Mouse (Mus musculus): ENCODE results near the gene Dpf1.

DNA sequence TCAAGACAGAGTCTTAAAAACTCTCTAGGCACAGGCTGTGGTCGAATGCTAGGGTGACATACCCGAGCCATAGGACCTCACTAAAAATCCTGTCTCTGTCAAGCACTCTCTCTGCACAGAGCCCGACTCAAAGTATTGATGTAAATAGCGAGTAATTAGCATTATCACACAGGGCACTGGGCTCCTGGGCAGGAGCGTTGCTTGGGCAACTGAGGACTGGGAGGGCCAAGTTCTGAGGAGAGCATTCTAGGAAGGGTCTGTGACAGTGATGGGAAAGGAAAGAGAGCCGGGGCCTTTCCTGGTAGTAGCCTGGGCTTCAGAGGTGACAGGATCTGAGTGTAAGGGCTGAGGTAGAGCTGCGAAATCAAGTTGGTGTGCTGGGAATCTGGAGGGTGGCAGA lies 2.4 kb downstream of the Dpf1 start:
- TF ChIP-seq TAL1 (conservative IDR thresholded peaks at IDR 0.05; ENCODE audit: low read depth, low read length) (no peak), CTCF (IDR thresholded peaks at IDR 0.05; ENCODE audit: low read depth, low read length) (no peak), GATA1 (IDR thresholded peaks at IDR 0.05; ENCODE audit: borderline replicate concordance, low read length) (no peak), POLR2AphosphoS5 (IDR thresholded peaks at IDR 0.05; ENCODE audit: insufficient replicate concordance, low read depth, low read length) (no peak)

Measured in G1E (cell line).